Mouse (Mus musculus) v-Abl transformed pro-B cells (cell line): ENCODE results near the gene Zfp317.
"Not testable (repeated sequence)": the region's sequence is repeated elsewhere in the genome, so short reads cannot be mapped to it uniquely, and the experiment has no call there.

Source experiments
- in situ Hi-C, 2 experiments: fragments of 400-800 bp; cut with MboI; formaldehyde crosslinking; loops; one replicate each; pipeline ENCODE4 v1.15.1; 2025; ENCODE audit not compliant: unreplicated experiment in 2 of 2

The Zfp317 gene

DNA sequence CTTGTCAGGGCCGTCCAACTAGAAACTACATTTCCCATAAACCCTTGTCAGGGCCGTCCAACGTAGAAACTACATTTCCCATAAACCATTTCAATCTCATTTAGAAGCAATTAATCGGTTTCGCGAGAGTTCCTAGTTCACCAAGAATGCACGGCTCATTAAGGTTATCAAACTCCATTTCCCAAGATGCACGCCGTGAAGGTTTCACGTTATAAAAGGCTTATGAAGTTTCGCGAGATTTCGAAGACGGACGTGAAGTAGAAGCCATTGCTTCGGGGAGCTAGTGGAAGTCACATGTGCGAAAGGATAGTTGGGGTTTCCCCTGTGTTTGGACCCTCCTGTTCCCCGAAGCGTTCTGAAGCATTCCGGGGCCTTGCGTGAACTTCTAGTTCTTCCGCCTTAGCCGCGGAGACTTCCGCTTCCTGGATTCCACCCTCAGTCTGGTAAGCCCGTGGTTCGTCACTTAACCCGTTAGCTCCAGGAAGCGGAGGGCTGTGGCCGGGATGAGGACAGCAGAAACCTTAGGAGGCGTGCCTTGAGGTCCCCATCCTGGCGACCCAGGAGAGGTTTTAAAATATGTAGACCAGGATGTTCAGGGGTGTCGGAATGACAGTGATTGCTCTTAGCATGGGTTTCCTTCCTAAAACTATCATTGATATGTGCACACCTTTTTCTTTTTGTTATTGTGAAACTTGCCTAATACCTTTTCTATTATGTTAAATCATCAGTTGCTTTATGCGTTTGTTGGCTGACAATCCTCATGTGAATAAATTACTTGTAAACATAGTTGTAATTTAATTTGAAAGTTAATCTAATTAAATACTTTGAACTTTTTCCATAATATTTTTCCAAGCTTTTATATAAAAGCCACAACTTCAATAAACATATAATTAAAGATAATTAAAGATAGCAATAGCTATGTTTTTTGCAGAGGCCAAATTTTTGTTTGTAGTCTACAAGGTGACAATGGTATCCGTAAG is at the start of gene Zfp317:
TSS of gene Zfp317 (plus strand) at position 260 of the 980 bp plus-strand sequence.
- in situ Hi-C loops: loop anchor here in 1 of 2 experiments (25.0 kb wide), 1 partner anchor 1310 kb away; no protein-coding TSS in a partner anchor

DNA sequence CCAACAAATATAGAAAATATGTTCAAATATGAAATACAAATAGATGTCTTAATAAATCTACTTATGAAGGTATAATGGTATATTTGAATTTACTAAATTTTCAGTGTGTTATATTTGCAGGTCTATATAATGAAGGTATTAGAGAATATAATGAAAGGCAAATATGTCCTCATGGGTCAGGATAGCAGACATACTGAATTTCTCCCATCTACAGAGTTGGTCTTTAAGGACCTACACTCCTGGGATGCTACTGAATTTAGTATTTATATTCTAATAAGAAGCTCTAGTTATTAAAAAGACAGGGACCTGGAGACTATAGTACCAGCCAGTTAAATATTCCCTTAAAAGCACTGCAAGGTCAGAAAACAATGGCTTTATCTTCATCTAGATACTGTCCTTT is 39.6 kb upstream of the Zfp317 start, which contains the start of gene Olfr855:
TSS of gene Olfr855 (plus strand) at position 301 of the 400 bp plus-strand sequence.
- in situ Hi-C loops: no loop called here

DNA sequence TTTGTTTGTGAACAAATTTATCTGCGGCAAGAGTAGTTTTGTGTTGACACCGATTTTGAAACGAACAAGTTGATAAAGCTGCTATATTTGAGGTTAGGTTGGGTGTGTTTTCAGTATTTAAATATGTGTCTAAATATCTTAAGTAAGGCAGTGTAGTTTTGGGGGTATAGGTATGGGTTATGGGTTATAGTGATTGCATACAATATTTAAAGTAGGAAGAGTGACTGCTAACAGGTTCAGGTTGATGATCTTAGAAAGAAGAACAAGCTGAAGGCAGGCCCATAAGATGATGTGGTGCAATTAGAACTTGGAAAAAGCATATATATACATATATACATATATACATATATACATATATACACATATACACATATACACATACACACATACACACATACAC is 605 bp upstream of the Zfp317 start:
- in situ Hi-C loops: loop anchor here in 1 of 2 experiments (25.0 kb wide), 1 partner anchor 1309 kb away; no protein-coding TSS in a partner anchor

DNA sequence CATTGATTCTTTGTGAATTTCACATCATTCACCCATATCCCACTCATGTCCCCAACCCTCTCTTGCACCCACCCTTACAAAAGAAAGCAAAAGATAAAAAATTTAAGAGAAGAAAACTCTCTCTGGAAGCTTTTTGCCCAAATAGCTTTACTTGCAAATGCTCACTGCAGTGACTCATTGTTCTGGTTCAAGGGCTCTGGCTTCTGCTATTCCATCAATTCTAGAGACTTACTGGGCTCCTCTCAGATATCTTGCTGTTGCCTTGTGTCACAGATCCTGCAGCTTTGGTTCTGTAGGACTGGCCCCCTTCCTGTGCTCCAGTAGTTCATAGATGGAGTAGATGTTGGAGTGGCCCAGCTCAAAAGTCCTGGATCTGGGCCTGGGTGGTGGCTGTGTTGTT is 7.7 kb downstream of the Zfp317 start:
- in situ Hi-C loops: loop anchor here in 1 of 2 experiments (25.0 kb wide), 1 partner anchor 758 kb away; the partner anchor contains the start of gene Zfp560

DNA sequence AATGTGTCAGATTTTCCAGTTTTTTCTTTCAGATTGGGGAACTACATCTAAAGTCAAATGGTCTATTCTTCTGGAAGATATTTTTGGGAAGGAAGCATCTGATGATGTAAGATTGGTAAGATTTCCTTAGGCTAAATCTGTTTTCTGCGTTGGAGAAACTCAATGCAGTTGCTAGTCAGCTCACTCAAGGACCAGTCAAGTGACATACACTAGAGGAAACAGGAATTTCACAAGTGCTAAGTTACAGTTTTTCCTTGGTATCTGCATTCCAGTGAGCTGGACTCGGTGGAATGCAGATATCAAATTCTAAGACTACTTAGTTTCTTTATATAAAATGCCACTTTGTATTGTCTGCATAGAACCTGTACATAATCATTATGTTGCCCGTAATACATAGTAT is 23.3 kb downstream of the Zfp317 start:
- in situ Hi-C loops: loop anchor here in 1 of 2 experiments (25.0 kb wide), 1 partner anchor 742 kb away; the partner anchor contains the start of gene Zfp560

DNA sequence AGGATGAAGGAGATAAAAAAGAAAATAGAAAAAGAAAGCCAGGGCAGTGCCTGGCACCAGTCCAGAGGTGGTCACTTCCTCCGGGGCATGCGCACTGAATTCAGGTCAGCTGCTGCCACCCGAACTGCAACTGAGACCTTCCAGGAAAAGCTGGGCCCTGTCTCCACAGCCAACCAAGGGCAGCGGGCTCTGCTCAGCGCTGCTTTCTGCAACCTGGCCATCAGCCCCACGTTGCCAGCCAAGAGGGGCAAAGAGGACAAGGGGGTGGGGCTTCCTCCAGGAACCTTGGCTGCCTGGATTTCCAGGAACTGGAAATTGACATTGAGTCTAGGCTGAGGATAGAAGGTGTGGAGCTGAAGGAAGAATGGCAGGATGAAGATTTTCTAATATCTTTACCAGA is 68.4 kb downstream of the Zfp317 start:
- in situ Hi-C loops: no loop called here

DNA sequence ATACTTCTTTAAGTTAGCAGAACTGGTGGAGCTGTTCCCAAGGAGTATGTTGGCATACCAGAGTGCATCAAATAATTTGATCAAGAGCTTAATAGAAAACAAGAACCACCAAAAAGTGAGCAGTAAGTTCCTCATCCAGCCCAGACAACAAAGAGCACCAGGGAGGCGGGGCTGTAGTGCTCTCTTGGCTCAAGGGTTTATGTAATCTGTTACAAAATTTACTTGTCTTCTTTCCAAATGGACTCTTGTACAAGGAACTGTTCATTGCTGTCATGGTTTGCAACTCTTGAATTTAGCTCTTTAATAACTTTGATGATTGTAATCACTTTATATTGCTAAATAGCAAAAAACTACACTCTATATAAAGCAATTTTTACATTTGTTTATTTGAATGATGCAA is 69.5 kb downstream of the Zfp317 start:
- in situ Hi-C loops: no loop called here

DNA sequence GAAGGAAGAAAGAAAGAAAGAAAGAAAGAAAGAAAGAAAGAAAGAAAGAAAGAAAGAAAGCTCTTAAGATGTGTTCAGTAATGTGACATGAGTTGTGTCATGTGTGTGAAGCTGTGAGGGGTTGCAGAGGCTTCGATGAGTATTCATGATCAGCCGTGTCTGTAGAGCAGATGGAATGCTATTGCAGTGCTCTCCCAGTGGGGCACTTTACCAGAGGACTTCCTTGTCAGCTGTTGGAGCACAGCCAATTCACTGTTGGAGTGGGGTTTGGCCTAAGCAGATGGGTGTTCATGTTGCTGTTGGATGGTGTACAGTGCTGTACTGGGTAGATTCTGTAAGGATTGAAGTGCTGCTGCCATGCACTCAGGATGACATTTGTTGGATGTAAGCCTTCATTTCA is 70.5 kb downstream of the Zfp317 start:
- in situ Hi-C loops: no loop called here

DNA sequence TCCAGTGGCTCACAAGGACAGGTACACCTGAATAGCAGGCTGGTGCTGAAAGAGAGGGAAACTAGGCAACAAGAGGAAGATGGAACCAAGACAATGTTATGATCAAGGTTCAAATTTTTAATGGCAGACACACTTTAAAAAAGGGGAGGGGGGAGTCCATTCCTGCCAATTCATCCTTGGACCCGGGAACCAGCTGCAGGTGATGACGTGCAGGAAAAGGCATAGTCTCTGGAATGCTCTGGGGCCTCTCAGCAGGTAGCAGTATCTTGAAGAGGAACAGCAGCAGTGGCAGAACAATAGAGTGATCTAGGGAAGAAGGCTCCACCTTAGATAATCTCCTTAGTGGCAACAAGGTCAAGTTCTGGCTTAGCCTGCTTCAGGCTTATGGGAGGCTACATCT is 72.4 kb downstream of the Zfp317 start:
- in situ Hi-C loops: not testable (repeated sequence)

DNA sequence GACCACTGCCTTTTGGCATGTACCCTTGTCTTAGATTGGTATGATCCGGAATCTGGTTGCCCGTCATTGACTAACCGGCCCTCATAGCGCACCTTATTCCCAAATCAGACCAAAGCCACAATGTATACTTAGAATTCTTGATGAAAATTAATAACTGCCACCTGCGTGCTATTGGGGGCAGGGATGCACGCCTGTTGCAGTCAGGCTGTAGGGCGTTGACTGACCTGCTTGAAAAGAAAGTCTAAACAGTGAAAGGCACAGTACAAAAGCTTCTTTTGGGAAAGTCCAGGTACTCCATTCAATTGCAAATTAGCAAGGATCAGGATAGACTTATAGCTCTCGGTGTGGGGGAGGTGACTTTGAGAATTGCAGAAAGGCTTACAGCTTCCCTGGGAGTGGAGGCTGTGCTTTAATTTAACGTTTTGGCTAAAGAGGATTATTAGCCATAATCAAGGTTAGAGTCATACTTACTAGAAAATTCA is 73.0 kb downstream of the Zfp317 start:
- in situ Hi-C loops: not testable (repeated sequence)
